26 mouse cellular contexts compared by ENCODE assay signal in genomic region chr7:118097615-118098014, GRCm38 (mm10). TPM values are rescaled to one million over a fixed set of nuclear protein-coding genes. Genes with fewer than 3 reads are reported as not detected.
DNase-seq lines count a peak whose midpoint lies in the region; ATAC-seq and TF ChIP-seq lines count a peak whose summit lies in the region.
"Had no signal": no experiment of that assay in that cellular context is flagged by ENCODE, and none has a peak within 500 bp of the region (broad histone marks: within the 10 kb centered on the region; RNA-seq: fewer than 3 reads in every experiment).

No protein-coding gene starts in this region.

- H3K4me3 ChIP-seq in liver, embryonic 11.5 days (ENCODE audit: low read depth, low read length) = no peak overlapping the region
- H3K4me3 ChIP-seq in liver, embryonic 14.5 days (ENCODE audit: insufficient read depth in 1 of 2, low read depth in 2 of 2, low read length in 2 of 2) = no peak overlapping the region
- H3K4me3 ChIP-seq: embryonic facial prominence, embryonic 10.5 days; embryonic facial prominence, embryonic 13.5 days; erythroblast, embryonic 14.5 days; forebrain, embryonic 12.5 days; forebrain, embryonic 15.5 days; heart, embryonic 12.5 days; heart, embryonic 15.5 days; hindbrain, embryonic 12.5 days; hindbrain, embryonic 15.5 days had no signal

- DNase-seq in liver, embryonic 11.5 days (ENCODE audit: low spot score) = no peak
- no peak for DNase-seq in liver, embryonic 14.5 days (ENCODE audit: low read depth in 3 of 3, low spot score in 3 of 3)
- DNase-seq in layer of hippocampus, adult 18-20 months (ENCODE audit: low spot score in 2 of 2) = no peak
- no peak for DNase-seq in urinary bladder, adult 18-20 months (ENCODE audit: low spot score in 2 of 2)
- no peak for DNase-seq in lung, adult 18-20 months
- DNase-seq: adrenal gland, adult 2 months; adrenal gland, postnatal 14 days; cerebellum, adult 11 months; cerebellum, adult 2 months; cerebellum, adult 9-11 months; cerebellum, postnatal 25 days; embryo, embryonic 11 days; gastrocnemius, postnatal 25 days; heart, adult 18-20 months; heart, postnatal 14 days had no signal

- H3K4me2 ChIP-seq in liver, embryonic 11.5 days = 0 out of 2 replicates have a peak overlapping the region, but pooled peaks have one; percentile 22
- no peak overlapping the region for H3K4me2 ChIP-seq in liver, embryonic 14.5 days (ENCODE audit: low read depth)
- H3K4me2 ChIP-seq: embryonic facial prominence, embryonic 13.5 days; forebrain, embryonic 12.5 days; forebrain, embryonic 15.5 days; heart, embryonic 12.5 days; heart, embryonic 15.5 days; hindbrain, embryonic 12.5 days; hindbrain, embryonic 15.5 days had no signal

- H3K27me3 ChIP-seq in liver, embryonic 11.5 days (replicated peaks; ENCODE audit: control insufficient read depth, insufficient read depth, low read length) = no peaks in the 10 kb centered on the region
- no peaks in the 10 kb centered on the region for H3K27me3 ChIP-seq in liver, embryonic 14.5 days (ENCODE audit: control insufficient read depth, insufficient read depth, low read length)
- H3K27me3 ChIP-seq: embryonic facial prominence, embryonic 13.5 days; forebrain, embryonic 12.5 days; forebrain, embryonic 15.5 days; heart, embryonic 12.5 days; heart, embryonic 15.5 days; hindbrain, embryonic 12.5 days; hindbrain, embryonic 15.5 days had no signal

- no peak overlapping the region for H3K27ac ChIP-seq in liver, embryonic 11.5 days (ENCODE audit: low read depth, low read length)
- H3K27ac ChIP-seq in liver, embryonic 14.5 days = no peak overlapping the region
- H3K27ac ChIP-seq: embryonic facial prominence, embryonic 10.5 days; embryonic facial prominence, embryonic 13.5 days; forebrain, embryonic 12.5 days; forebrain, embryonic 15.5 days; heart, embryonic 15.5 days; hindbrain, embryonic 12.5 days; hindbrain, embryonic 15.5 days had no signal

- no peak for TF ChIP-seq CTCF in liver, embryonic 14.5 days (IDR thresholded peaks at IDR 0.05; ENCODE audit: low read depth)

- TF ChIP-seq EP300 in liver, embryonic 14.5 days (IDR thresholded peaks at IDR 0.05; ENCODE audit: low read depth) = no peak

- H3K9ac ChIP-seq in liver, embryonic 11.5 days (ENCODE audit: low read depth, low read length) = no peak overlapping the region
- H3K9ac ChIP-seq in liver, embryonic 14.5 days (replicated peaks) = no peak overlapping the region
- H3K9ac ChIP-seq: embryonic facial prominence, embryonic 13.5 days; forebrain, embryonic 12.5 days; forebrain, embryonic 15.5 days; heart, embryonic 12.5 days; heart, embryonic 15.5 days; hindbrain, embryonic 12.5 days; hindbrain, embryonic 15.5 days had no signal

- WGBS in liver, embryonic 11.5 days = 39% methylated on average over 7 of the region's 7 CpGs
- 29% methylated on average over 7 of the region's 7 CpGs for WGBS in liver, embryonic 14.5 days (ENCODE audit: insufficient replicate concordance)

- no peaks in the 10 kb centered on the region for H3K36me3 ChIP-seq in liver, embryonic 11.5 days (ENCODE audit: control insufficient read depth, insufficient read depth, low read length)
- H3K36me3 ChIP-seq in liver, embryonic 14.5 days (replicated peaks; ENCODE audit: control insufficient read depth, insufficient read depth, low read depth) = no peaks in the 10 kb centered on the region
- H3K36me3 ChIP-seq: embryonic facial prominence, embryonic 10.5 days; embryonic facial prominence, embryonic 13.5 days; forebrain, embryonic 12.5 days; forebrain, embryonic 15.5 days; heart, embryonic 12.5 days; heart, embryonic 15.5 days; hindbrain, embryonic 12.5 days; hindbrain, embryonic 15.5 days had no signal

- peaks cover 4% of the 10 kb centered on the region for H3K4me1 ChIP-seq in liver, embryonic 11.5 days (replicated peaks; ENCODE audit: control insufficient read depth, insufficient read depth, low read length)
- H3K4me1 ChIP-seq in liver, embryonic 14.5 days (replicated peaks; ENCODE audit: control insufficient read depth in 2 of 2, insufficient read depth in 2 of 2, low read length in 1 of 2) = peaks cover 0 to 9% of the 10 kb centered on the region in 2 experiments; a peak in 3 of 4 replicates
- H3K4me1 ChIP-seq: embryonic facial prominence, embryonic 13.5 days; forebrain, embryonic 12.5 days; forebrain, embryonic 15.5 days; heart, embryonic 15.5 days; hindbrain, embryonic 12.5 days; hindbrain, embryonic 15.5 days had no signal

- no peaks in the 10 kb centered on the region for H3K9me3 ChIP-seq in liver, embryonic 11.5 days (ENCODE audit: control insufficient read depth, low read length)
- no peaks in the 10 kb centered on the region for H3K9me3 ChIP-seq in liver, embryonic 14.5 days (ENCODE audit: control insufficient read depth, low read length)
- H3K9me3 ChIP-seq: embryonic facial prominence, embryonic 10.5 days; embryonic facial prominence, embryonic 13.5 days; forebrain, embryonic 12.5 days; forebrain, embryonic 15.5 days; heart, embryonic 12.5 days; heart, embryonic 15.5 days; hindbrain, embryonic 12.5 days; hindbrain, embryonic 15.5 days had no signal

- ATAC-seq in common myeloid progenitor, adult 5-6 weeks (replicated peaks; ENCODE audit: low read depth, poor library complexity, severe bottlenecking) = peak; percentile 45
- ATAC-seq in liver, embryonic 11.5 days (replicated peaks; ENCODE audit: low FRiP score) = peak; percentile 70
- ATAC-seq in liver, embryonic 14.5 days (ENCODE audit: insufficient read depth) = peak; percentile 31; the same call in 1 of the 2 replicates
- ATAC-seq: CD4-positive, CD25-positive, alpha-beta regulatory T cell, adult 4 months; forebrain, embryonic 15.5 days had no signal

RNA-seq across cellular contexts. Expression of gene Rps15a, which starts 18.4 kb away (rescaled TPM):
- 793 and 882 TPM in 2 replicates for total RNA-seq in common myeloid progenitor, adult 5-6 weeks (2017)
- polyA plus RNA-seq in liver, embryonic 11.5 days (2014; fragmentation: Nextera tagmentation; extraction: Ambion mirVana) = 865 and 937 TPM in 2 replicates
- 496 and 1,501 TPM in 2 replicates for polyA plus RNA-seq in liver, embryonic 14.5 days (2012; rRNA removed)
- 630 and 672 TPM in 2 replicates for polyA plus RNA-seq in liver, embryonic 14.5 days (2014; fragmentation: Nextera tagmentation; extraction: Ambion mirVana)
- 100 to 1,000 TPM; 397 to 411 TPM for total RNA-seq in layer of hippocampus, adult 18-20 months (2021)

RNA-seq across cellular contexts. Expression of gene Arl6ip1, which starts 31.8 kb away (rescaled TPM):
- total RNA-seq in common myeloid progenitor, adult 5-6 weeks (2017) = 246 and 295 TPM in 2 replicates
- 279 and 288 TPM in 2 replicates for polyA plus RNA-seq in liver, embryonic 11.5 days (2014; fragmentation: Nextera tagmentation; extraction: Ambion mirVana)
- polyA plus RNA-seq in liver, embryonic 14.5 days (2012; rRNA removed) = 109 and 184 TPM in 2 replicates
- 224 and 231 TPM in 2 replicates for polyA plus RNA-seq in liver, embryonic 14.5 days (2014; fragmentation: Nextera tagmentation; extraction: Ambion mirVana)
- total RNA-seq in layer of hippocampus, adult 18-20 months (2021) = 100 to 1,000 TPM; 277 to 287 TPM
